Mouse (Mus musculus): ENCODE results near the gene Trappc1.

DNA sequence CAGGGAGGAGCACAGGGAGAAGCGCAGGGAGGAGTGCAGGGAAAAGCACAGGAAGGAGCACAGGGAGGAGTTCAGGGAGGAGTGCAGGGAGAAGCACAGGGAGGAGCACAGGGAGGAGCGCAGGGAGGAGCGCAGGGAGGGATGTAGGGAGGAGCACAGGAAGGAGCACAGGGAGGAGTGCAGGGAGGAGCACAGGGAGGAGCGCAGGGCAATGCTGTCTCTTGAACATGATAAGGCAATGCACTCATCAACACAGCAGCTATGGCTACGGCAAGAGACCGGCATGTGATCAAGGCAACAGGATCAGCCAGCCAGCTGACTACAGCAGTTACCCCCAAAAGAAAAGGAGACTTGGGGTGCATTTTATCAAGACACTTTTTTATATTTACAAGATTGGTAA, 7.4 kb upstream of the Trappc1 start:
- TF ChIP-seq CTCF (IDR thresholded peaks at IDR 0.05; ENCODE audit: control insufficient read depth, insufficient read depth, insufficient read length) (no peak), MAX (IDR thresholded peaks at IDR 0.05) (no peak), USF1 (IDR thresholded peaks at IDR 0.05; ENCODE audit: low read depth) (peak; percentile 50), MYOD1 (IDR thresholded peaks at IDR 0.05; ENCODE audit: control insufficient read depth, insufficient read length, low read depth) (no peak), CEBPB (IDR thresholded peaks at IDR 0.05; ENCODE audit: low read depth) (no peak), MYOG (IDR thresholded peaks at IDR 0.05; ENCODE audit: control insufficient read depth, extremely low read depth, insufficient read length) (no peak)

All from C2C12 (cell line).